Mouse (Mus musculus) kidney, postnatal 0 days (tissue): ENCODE results near the gene Ntn3. TPM values are rescaled to one million over a fixed set of nuclear protein-coding genes. Genes with fewer than 3 reads are reported as not detected.

Source experiments
- ATAC-seq: fragments of 200-750 bp; cut with Nextera tagmentation; replicated peaks from 2 replicates; pipeline ENCODE4 v1.8.0; 2017; ENCODE audit warnings: low read depth, moderate number of reproducible peaks, moderate TSS enrichment, moderate library complexity; ENCODE audit not compliant: low FRiP score
- DNase-seq: peaks from one replicate; pipeline ENCODE4 v3.0.0-alpha.2; 2016; ENCODE audit warnings: low spot score
- H3K27ac ChIP-seq: fragments of 300-500 bp; sonication (generic); 2 replicates; pipeline ENCODE4 v1.5.1; 2014; ENCODE audit warnings: mild to moderate bottlenecking
- H3K27me3 ChIP-seq: fragments of 300-500 bp; sonication (generic); 2 replicates; pipeline ENCODE4 v1.6.1; 2014; ENCODE audit warnings: low read length, mixed read lengths; ENCODE audit not compliant: insufficient read depth
- H3K36me3 ChIP-seq: fragments of 300-500 bp; sonication (generic); 2 replicates; pipeline ENCODE4 v1.6.1; 2014; ENCODE audit warnings: low read length, mixed read lengths; ENCODE audit not compliant: insufficient read depth
- H3K4me1 ChIP-seq: fragments of 300-500 bp; sonication (generic); replicated peaks from 2 replicates; pipeline ENCODE4 v1.6.1; 2014; ENCODE audit warnings: antibody characterized with exemption, low read length, mixed read lengths; ENCODE audit not compliant: insufficient read depth
- H3K4me2 ChIP-seq: fragments of 300-500 bp; sonication (generic); 2 replicates; pipeline ENCODE4 v1.6.1; 2014; ENCODE audit warnings: mild to moderate bottlenecking, low read length, moderate library complexity, mixed read lengths
- H3K4me3 ChIP-seq: fragments of 300-500 bp; sonication (generic); replicated peaks from 2 replicates; pipeline ENCODE4 v1.5.1; 2014; ENCODE audit warnings: low read depth, low read length
- H3K9ac ChIP-seq: fragments of 300-500 bp; sonication (generic); 2 replicates; pipeline ENCODE4 v1.6.1; 2014; ENCODE audit warnings: low read depth, low read length
- H3K9me3 ChIP-seq: fragments of 300-500 bp; sonication (generic); replicated peaks from 2 replicates; pipeline ENCODE4 v1.6.1; 2016; ENCODE audit warnings: low read length, inconsistent platforms, mixed read lengths
- CTCF ChIP-seq: IDR thresholded peaks from 2 replicates; pipeline ENCODE4 v1.5.1; 2016; ENCODE audit warnings: antibody characterized with exemption, low read depth, mild to moderate bottlenecking, moderate library complexity
- WGBS: fragments of 180-500 bp; shearing (Covaris S2); extraction: QIAGEN DNeasy Blood & Tissue Kit; methylation state at CpG from one replicate; pipeline ENCODE4 v1.1.7; 2014; 5-methylcytosine and 5-hydroxymethylcytosine counted together
- polyA plus RNA-seq: library from polyadenylated mRNA; unstranded; fragments of >200 nt; fragmentation: Nextera tagmentation; extraction: Ambion mirVana; gene quantifications from 2 replicates; pipeline ENCODE4 v1.2.1, GENCODE M21; 2015

Gene Ntn3
- polyA plus RNA-seq, 1 experiment from 2014 or later: 4.0 TPM

- no peak overlapping the region for H3K4me3 ChIP-seq
- no peaks in the 10 kb centered on the region for H3K4me1 ChIP-seq
- H3K36me3 ChIP-seq: peaks cover 55% of the 10 kb centered on the region
- H3K4me2 ChIP-seq: no peak overlapping the region
- no peak for TF ChIP-seq CTCF
- no peaks in the 10 kb centered on the region for H3K9me3 ChIP-seq
- DNase-seq: no peak
- no peak overlapping the region for H3K27ac ChIP-seq
- H3K9ac ChIP-seq: no peak overlapping the region
- 97% methylated on average over 8 of the region's 8 CpGs for WGBS
- H3K27me3 ChIP-seq: no peaks in the 10 kb centered on the region
- ATAC-seq: no peak
Observed at GRCm38 (mm10) chr17:24244061-24244460, 34.7 kb upstream of the Ntn3 start.

GRCm38 (mm10) chr17:24243311-24243969, 34.1 kb upstream of the Ntn3 start:
- 93% methylated on average over 4 of the region's 4 CpGs for WGBS
- H3K27me3 ChIP-seq: no peaks in the 10 kb centered on the region
- no peaks in the 10 kb centered on the region for H3K4me1 ChIP-seq
- DNase-seq (peak; percentile 28), ATAC-seq (no peak)
- H3K27ac ChIP-seq: no peak overlapping the region
- H3K9me3 ChIP-seq: no peaks in the 10 kb centered on the region
- no peak overlapping the region for H3K4me2 ChIP-seq
- no peak overlapping the region for H3K9ac ChIP-seq
- peaks cover 56% of the 10 kb centered on the region for H3K36me3 ChIP-seq
- TF ChIP-seq CTCF: peak; percentile 71
- no peak overlapping the region for H3K4me3 ChIP-seq

GRCm38 (mm10) chr17:24236921-24237320, 27.6 kb upstream of the Ntn3 start:
- Histone ChIP-seq H3K27ac (no peak overlapping the region), H3K4me3 (no peak overlapping the region), H3K36me3 (peaks cover 49% of the 10 kb centered on the region), H3K27me3 (no peaks in the 10 kb centered on the region), H3K9me3 (no peaks in the 10 kb centered on the region), H3K9ac (no peak overlapping the region), H3K4me2 (no peak overlapping the region), H3K4me1 (no peaks in the 10 kb centered on the region)
- DNase-seq (no peak), ATAC-seq (no peak)
- no peak for TF ChIP-seq CTCF
- WGBS: 94% methylated on average over 7 of the region's 7 CpGs

GRCm38 (mm10) chr17:24236479-24236878, 27.1 kb upstream of the Ntn3 start:
- H3K9me3 ChIP-seq: no peaks in the 10 kb centered on the region
- no peaks in the 10 kb centered on the region for H3K27me3 ChIP-seq
- ATAC-seq: no peak
- no peak for TF ChIP-seq CTCF
- H3K9ac ChIP-seq: no peak overlapping the region
- H3K4me3 ChIP-seq: no peak overlapping the region
- no peak for DNase-seq
- WGBS: 100% methylated on average over 1 of the region's 1 CpGs
- H3K4me2 ChIP-seq: no peak overlapping the region
- no peak overlapping the region for H3K27ac ChIP-seq
- no peaks in the 10 kb centered on the region for H3K4me1 ChIP-seq
- peaks cover 47% of the 10 kb centered on the region for H3K36me3 ChIP-seq

GRCm38 (mm10) chr17:24227941-24228340, 18.6 kb upstream of the Ntn3 start:
- 76% methylated on average over 7 of the region's 7 CpGs for WGBS
- Histone ChIP-seq H3K9me3 (no peaks in the 10 kb centered on the region), H3K9ac (no peak overlapping the region), H3K4me2 (no peak overlapping the region), H3K27me3 (no peaks in the 10 kb centered on the region), H3K27ac (no peak overlapping the region), H3K4me3 (no peak overlapping the region), H3K36me3 (peaks cover 46% of the 10 kb centered on the region), H3K4me1 (no peaks in the 10 kb centered on the region)
- no peak for ATAC-seq
- DNase-seq: no peak
- TF ChIP-seq CTCF: no peak

GRCm38 (mm10) chr17:24226721-24227120, 17.4 kb upstream of the Ntn3 start:
- Histone ChIP-seq H3K4me2 (no peak overlapping the region), H3K27ac (no peak overlapping the region), H3K27me3 (no peaks in the 10 kb centered on the region), H3K9ac (no peak overlapping the region), H3K4me1 (no peaks in the 10 kb centered on the region), H3K9me3 (no peaks in the 10 kb centered on the region), H3K36me3 (peaks cover 46% of the 10 kb centered on the region), H3K4me3 (no peak overlapping the region)
- no peak for TF ChIP-seq CTCF
- WGBS: 90% methylated on average over 8 of the region's 8 CpGs
- DNase-seq: no peak
- no peak for ATAC-seq

- H3K9me3 ChIP-seq: no peaks in the 10 kb centered on the region
- H3K9ac ChIP-seq: no peak overlapping the region
- no peaks in the 10 kb centered on the region for H3K4me1 ChIP-seq
- no peak overlapping the region for H3K4me3 ChIP-seq
- H3K27me3 ChIP-seq: no peaks in the 10 kb centered on the region
- ATAC-seq (no peak), DNase-seq (no peak)
- no peak overlapping the region for H3K4me2 ChIP-seq
- H3K36me3 ChIP-seq: peaks cover 42% of the 10 kb centered on the region
- 92% methylated on average over 5 of the region's 5 CpGs for WGBS
- H3K27ac ChIP-seq: no peak overlapping the region
- no peak for TF ChIP-seq CTCF
Observed at GRCm38 (mm10) chr17:24225851-24226250, 16.5 kb upstream of the Ntn3 start.
